Mouse (Mus musculus): Measurements from ENCODE around the gene Larp1. TPM values are rescaled to one million over a fixed set of nuclear protein-coding genes. Genes with fewer than 3 reads are reported as not detected.
A peak's percentile ranks its signal among the peaks of the same experiment; 100 is the strongest.
"Not testable (repeated sequence)": the region's sequence is repeated elsewhere in the genome, so short reads cannot be mapped to it uniquely, and the experiment has no call there.

Larp1 gene
- polyA plus RNA-seq, 1 experiment from 2014 or later: 11.0 TPM

- DNase-seq (no peak), ATAC-seq (peak; percentile 8; the same call in 1 of the 2 replicates)
- WGBS (ENCODE audit: insufficient replicate concordance): 28% methylated on average over 5 of the region's 5 CpGs
- Histone ChIP-seq H3K4me3 (ENCODE audit: low read depth, low read length) (no peak overlapping the region), H3K27ac (ENCODE audit: low read depth) (peak overlapping the region; percentile 44), H3K36me3 (replicated peaks; ENCODE audit: insufficient read depth, low read length) (no peaks in the 10 kb centered on the region), H3K9me3 (ENCODE audit: low read length) (no peaks in the 10 kb centered on the region), H3K27me3 (ENCODE audit: insufficient read depth, low read length) (no peaks in the 10 kb centered on the region), H3K4me2 (ENCODE audit: low read depth, low read length) (no peak overlapping the region), H3K4me1 (ENCODE audit: insufficient read depth) (peaks cover 17% of the 10 kb centered on the region; the same call in 1 of the 2 replicates), H3K9ac (replicated peaks) (no peak overlapping the region)
- TF ChIP-seq CTCF (IDR thresholded peaks at IDR 0.05; ENCODE audit: low read depth): no peak
- TF ChIP-seq EP300 (IDR thresholded peaks at IDR 0.05; ENCODE audit: low read depth): no peak
These were observed 87.3 kb downstream of the Larp1 start for GRCm38 (mm10) chr11:58096160-58096559.

DNA sequence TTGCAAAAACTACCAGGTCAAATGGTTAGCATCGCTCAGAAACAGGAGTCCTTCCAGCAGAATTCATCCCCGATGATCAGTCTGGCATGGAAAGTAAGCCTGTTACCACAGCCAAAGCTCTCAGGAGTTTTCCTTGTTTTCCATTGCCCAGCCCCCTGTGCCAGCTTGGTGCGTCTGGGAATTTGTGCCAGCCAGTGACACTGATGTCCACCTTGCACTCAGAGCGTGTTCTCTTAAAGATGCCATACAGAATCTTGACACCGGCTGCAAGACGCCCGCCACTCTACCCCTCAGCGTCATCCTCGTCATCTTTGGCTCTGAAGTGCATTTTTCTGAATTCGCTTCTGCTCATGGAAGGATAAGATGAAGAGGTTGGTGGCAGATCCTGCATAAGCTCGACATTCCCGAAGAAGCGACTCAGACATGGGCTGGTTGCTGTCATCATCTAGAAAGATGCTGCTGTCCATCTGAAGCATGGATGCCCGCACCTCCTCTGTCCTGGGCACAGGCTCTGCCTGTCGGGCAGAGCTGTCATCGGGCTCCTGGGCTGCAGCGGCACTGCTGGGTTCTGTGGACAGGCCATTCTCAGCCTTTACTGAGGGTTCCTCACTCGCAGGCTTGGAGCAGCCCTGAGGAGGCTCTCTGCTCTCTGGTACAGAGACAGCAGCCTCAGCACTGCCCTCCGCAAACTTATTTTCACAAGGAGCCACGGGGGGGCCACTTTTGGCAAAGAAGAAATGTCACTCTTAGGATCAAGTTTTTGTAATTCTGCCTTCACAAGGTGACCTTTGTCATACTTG, 88.2 kb downstream of the Larp1 start:
- Histone ChIP-seq H3K4me2 (ENCODE audit: low read depth, low read length) (peak overlapping the region; percentile 72; the same call in 1 of the 2 replicates), H3K4me3 (ENCODE audit: low read depth, low read length) (no peak overlapping the region), H3K36me3 (replicated peaks; ENCODE audit: insufficient read depth, low read length) (no peaks in the 10 kb centered on the region), H3K9ac (replicated peaks) (no peak overlapping the region), H3K27ac (ENCODE audit: low read depth) (no peak overlapping the region), H3K27me3 (ENCODE audit: insufficient read depth, low read length) (no peaks in the 10 kb centered on the region), H3K4me1 (ENCODE audit: insufficient read depth) (peaks cover 16% of the 10 kb centered on the region; the same call in 1 of the 2 replicates), H3K9me3 (ENCODE audit: low read length) (no peaks in the 10 kb centered on the region)
- WGBS (ENCODE audit: insufficient replicate concordance): 64% methylated on average over 20 of the region's 20 CpGs
- ATAC-seq (no peak), DNase-seq (no peak)
- TF ChIP-seq CTCF (IDR thresholded peaks at IDR 0.05; ENCODE audit: low read depth): no peak
- no peak for TF ChIP-seq EP300 (IDR thresholded peaks at IDR 0.05; ENCODE audit: low read depth)

GRCm38 (mm10) chr11:58097621-58098365, 88.9 kb downstream of the Larp1 start:
- Histone ChIP-seq H3K9ac (replicated peaks) (peak overlapping the region; percentile 54), H3K4me1 (ENCODE audit: insufficient read depth) (peaks cover 8% of the 10 kb centered on the region; the same call in 1 of the 2 replicates), H3K4me3 (ENCODE audit: low read depth, low read length) (peak overlapping the region; percentile 41), H3K27me3 (ENCODE audit: insufficient read depth, low read length) (no peaks in the 10 kb centered on the region), H3K36me3 (replicated peaks; ENCODE audit: insufficient read depth, low read length) (no peaks in the 10 kb centered on the region), H3K9me3 (ENCODE audit: low read length) (no peaks in the 10 kb centered on the region), H3K4me2 (ENCODE audit: low read depth, low read length) (peak overlapping the region; percentile 72), H3K27ac (ENCODE audit: low read depth) (no peak overlapping the region)
- DNase-seq: peak; percentile 25
- ATAC-seq: peak; percentile 18
- TF ChIP-seq CTCF (IDR thresholded peaks at IDR 0.05; ENCODE audit: low read depth): no peak
- TF ChIP-seq EP300 (IDR thresholded peaks at IDR 0.05; ENCODE audit: low read depth): no peak
- 9% methylated on average over 19 of the region's 38 CpGs for WGBS (ENCODE audit: insufficient replicate concordance)

- peak overlapping the region; percentile 72; the same call in 1 of the 2 replicates for H3K4me2 ChIP-seq (ENCODE audit: low read depth, low read length)
- WGBS (ENCODE audit: insufficient replicate concordance): 66% methylated on average over 5 of the region's 5 CpGs
These were observed 89.5 kb downstream of the Larp1 start for GRCm38 (mm10) chr11:58098366-58098720.

DNA sequence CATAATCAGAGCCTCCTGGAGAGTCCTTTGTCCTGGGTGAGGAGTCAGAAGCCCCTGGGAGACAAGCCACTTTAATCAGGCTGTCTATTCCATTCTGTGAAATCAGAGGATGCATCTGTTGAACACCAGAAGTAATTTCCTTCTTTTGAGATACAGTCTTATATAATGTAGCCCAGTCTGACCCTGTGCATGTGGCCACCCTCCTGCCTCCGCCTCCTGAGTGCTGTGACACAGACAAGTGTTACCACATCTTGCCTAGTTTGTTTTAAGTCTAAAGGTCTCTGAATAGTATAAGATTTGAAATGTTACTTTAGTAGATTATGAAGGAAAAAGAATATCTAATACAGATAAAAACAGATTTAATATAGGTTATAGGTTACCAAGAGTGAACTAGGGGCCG, 91.1 kb downstream of the Larp1 start:
- H3K27me3 ChIP-seq (ENCODE audit: insufficient read depth, low read length): no peaks in the 10 kb centered on the region
- H3K9ac ChIP-seq (replicated peaks): no peak overlapping the region
- TF ChIP-seq EP300 (IDR thresholded peaks at IDR 0.05; ENCODE audit: low read depth) (no peak), CTCF (IDR thresholded peaks at IDR 0.05; ENCODE audit: low read depth) (no peak)
- H3K4me2 ChIP-seq (ENCODE audit: low read depth, low read length): no peak overlapping the region
- no peak for DNase-seq
- ATAC-seq: no peak
- H3K9me3 ChIP-seq (ENCODE audit: low read length): no peaks in the 10 kb centered on the region
- H3K36me3 ChIP-seq (replicated peaks; ENCODE audit: insufficient read depth, low read length): no peaks in the 10 kb centered on the region
- no peak overlapping the region for H3K4me3 ChIP-seq (ENCODE audit: low read depth, low read length)
- 72% methylated on average over 2 of the region's 2 CpGs for WGBS (ENCODE audit: insufficient replicate concordance)
- H3K27ac ChIP-seq (ENCODE audit: low read depth): no peak overlapping the region
- H3K4me1 ChIP-seq (ENCODE audit: insufficient read depth): peaks cover 15% of the 10 kb centered on the region

More at GRCm38 (mm10) chr11:58098366-58098720, 89.5 kb downstream of the Larp1 start:
- not testable (repeated sequence) for H3K36me3 ChIP-seq (replicated peaks; ENCODE audit: insufficient read depth, low read length); ATAC-seq; H3K27ac ChIP-seq (ENCODE audit: low read depth); H3K9me3 ChIP-seq (ENCODE audit: low read length); H3K27me3 ChIP-seq (ENCODE audit: insufficient read depth, low read length); H3K4me1 ChIP-seq (ENCODE audit: insufficient read depth); DNase-seq; H3K9ac ChIP-seq (replicated peaks)
- peak overlapping the region; percentile 41 for H3K4me3 ChIP-seq (ENCODE audit: low read depth, low read length)
- TF ChIP-seq CTCF (IDR thresholded peaks at IDR 0.05; ENCODE audit: low read depth): peak; percentile 58

GRCm38 (mm10) chr11:58101194-58101720, 92.4 kb downstream of the Larp1 start:
- Histone ChIP-seq H3K4me1 (ENCODE audit: insufficient read depth) (peaks cover 18% of the 10 kb centered on the region), H3K36me3 (replicated peaks; ENCODE audit: insufficient read depth, low read length) (no peaks in the 10 kb centered on the region), H3K9me3 (ENCODE audit: low read length) (no peaks in the 10 kb centered on the region), H3K9ac (replicated peaks) (no peak overlapping the region), H3K4me3 (ENCODE audit: low read depth, low read length) (no peak overlapping the region), H3K27ac (ENCODE audit: low read depth) (no peak overlapping the region), H3K4me2 (ENCODE audit: low read depth, low read length) (no peak overlapping the region), H3K27me3 (ENCODE audit: insufficient read depth, low read length) (no peaks in the 10 kb centered on the region)
- TF ChIP-seq EP300 (IDR thresholded peaks at IDR 0.05; ENCODE audit: low read depth) (no peak), CTCF (IDR thresholded peaks at IDR 0.05; ENCODE audit: low read depth) (no peak)
- ATAC-seq (no peak), DNase-seq (no peak)
- 73% methylated on average over 4 of the region's 4 CpGs for WGBS (ENCODE audit: insufficient replicate concordance)

All from liver, postnatal 0 days (tissue).